Mouse (Mus musculus) embryonic facial prominence, embryonic 12.5 days (tissue): ENCODE results near the gene Slc16a10. TPM values are rescaled to one million over a fixed set of nuclear protein-coding genes. Genes with fewer than 3 reads are reported as not detected.
"Not testable (repeated sequence)": the region's sequence is repeated elsewhere in the genome, so short reads cannot be mapped to it uniquely, and the experiment has no call there.

ENCODE experiments used
- ATAC-seq: fragments of 200-750 bp; cut with Nextera tagmentation; 2 replicates; pipeline ENCODE4 v1.8.0; 2017; ENCODE audit not compliant: insufficient number of reproducible peaks, insufficient read depth, low FRiP score, low TSS enrichment
- H3K27ac ChIP-seq: fragments of 300-500 bp; sonication (generic); 2 replicates; pipeline ENCODE4 v1.5.1; 2016; ENCODE audit warnings: mild to moderate bottlenecking
- H3K27me3 ChIP-seq: fragments of 300-500 bp; sonication (generic); 2 replicates; pipeline ENCODE4 v1.6.1; 2016; ENCODE audit warnings: mild to moderate bottlenecking, moderate library complexity
- H3K36me3 ChIP-seq: fragments of 300-500 bp; sonication (generic); 2 replicates; pipeline ENCODE4 v1.6.1; 2016; ENCODE audit warnings: mild to moderate bottlenecking
- H3K4me1 ChIP-seq: fragments of 300-500 bp; sonication (generic); 2 replicates; pipeline ENCODE4 v1.6.1; 2016
- H3K4me2 ChIP-seq: fragments of 300-500 bp; sonication (generic); replicated peaks from 2 replicates; pipeline ENCODE4 v1.6.1; 2016; ENCODE audit warnings: mild to moderate bottlenecking, moderate library complexity
- H3K4me3 ChIP-seq: fragments of 300-500 bp; sonication (generic); 2 replicates; pipeline ENCODE4 v1.5.1; 2016; ENCODE audit warnings: mild to moderate bottlenecking
- H3K9ac ChIP-seq: fragments of 300-500 bp; sonication (generic); 2 replicates; pipeline ENCODE4 v1.6.1; 2016; ENCODE audit warnings: mild to moderate bottlenecking, moderate library complexity
- H3K9me3 ChIP-seq: fragments of 300-500 bp; sonication (generic); 2 replicates; pipeline ENCODE4 v1.6.1; 2016; ENCODE audit warnings: mild to moderate bottlenecking, moderate library complexity
- WGBS: fragments of 180-500 bp; shearing (Covaris S2); methylation state at CpG from one replicate; pipeline ENCODE4 v1.1.7; 2016; 5-methylcytosine and 5-hydroxymethylcytosine counted together
- polyA plus RNA-seq: library from polyadenylated mRNA; unstranded; fragments of >200 nt; fragmentation: Nextera tagmentation; extraction: Ambion mirVana; gene quantifications from 2 replicates; pipeline ENCODE4 v1.2.1, GENCODE M21; 2016

Gene Slc16a10
- polyA plus RNA-seq, 1 experiment from 2014 or later, result 6.5 TPM

- not testable (repeated sequence) for H3K27me3 ChIP-seq, ATAC-seq, H3K9ac ChIP-seq, H3K36me3 ChIP-seq, H3K4me2 ChIP-seq, H3K4me1 ChIP-seq, H3K9me3 ChIP-seq, H3K27ac ChIP-seq, H3K4me3 ChIP-seq
- WGBS, result 78% methylated on average over 4 of the region's 4 CpGs
Observed at GRCm38 (mm10) chr10:40008847-40009246, 133.2 kb downstream of the Slc16a10 start.

GRCm38 (mm10) chr10:40007953-40008352 is 134.1 kb downstream of the Slc16a10 start:
- Histone ChIP-seq H3K27me3 (no peaks in the 10 kb centered on the region), H3K4me1 (no peaks in the 10 kb centered on the region; the same call in 1 of the 2 replicates), H3K4me3 (no peak overlapping the region), H3K9me3 (no peaks in the 10 kb centered on the region), H3K9ac (no peak overlapping the region), H3K36me3 (no peaks in the 10 kb centered on the region), H3K4me2 (no peak overlapping the region), H3K27ac (no peak overlapping the region)
- WGBS, result 84% methylated on average over 4 of the region's 4 CpGs
- no peak for ATAC-seq

GRCm38 (mm10) chr10:40006963-40007362 is 135.1 kb downstream of the Slc16a10 start:
- Histone ChIP-seq H3K4me2 (no peak overlapping the region), H3K36me3 (no peaks in the 10 kb centered on the region), H3K9me3 (no peaks in the 10 kb centered on the region), H3K27ac (no peak overlapping the region), H3K4me1 (no peaks in the 10 kb centered on the region; the same call in 1 of the 2 replicates), H3K9ac (no peak overlapping the region), H3K27me3 (no peaks in the 10 kb centered on the region), H3K4me3 (no peak overlapping the region)
- ATAC-seq, result no peak
- WGBS, result 58% methylated on average over 10 of the region's 10 CpGs

- no peak for ATAC-seq
- H3K36me3 ChIP-seq, result no peaks in the 10 kb centered on the region
- H3K4me1 ChIP-seq, result no peaks in the 10 kb centered on the region; the same call in 1 of the 2 replicates
- no peak overlapping the region for H3K9ac ChIP-seq
- H3K4me2 ChIP-seq, result no peak overlapping the region
- no peak overlapping the region for H3K27ac ChIP-seq
- no peak overlapping the region for H3K4me3 ChIP-seq
- no peaks in the 10 kb centered on the region for H3K9me3 ChIP-seq
- WGBS, result 95% methylated on average over 2 of the region's 2 CpGs
- H3K27me3 ChIP-seq, result no peaks in the 10 kb centered on the region
Observed at GRCm38 (mm10) chr10:40000746-40001145, 141.3 kb downstream of the Slc16a10 start.

- Histone ChIP-seq H3K4me2 (no peak overlapping the region), H3K9ac (no peak overlapping the region), H3K4me1 (no peaks in the 10 kb centered on the region), H3K27ac (no peak overlapping the region), H3K4me3 (no peak overlapping the region), H3K9me3 (0 out of 2 replicates have a peak, but pooled peaks cover 3% of the 10 kb centered on the region), H3K27me3 (no peaks in the 10 kb centered on the region), H3K36me3 (no peaks in the 10 kb centered on the region)
- WGBS, result 50% methylated on average over 4 of the region's 4 CpGs
- no peak for ATAC-seq
Observed at GRCm38 (mm10) chr10:39991155-39991554, 150.9 kb downstream of the Slc16a10 start.

GRCm38 (mm10) chr10:39986466-39986865 is 155.6 kb downstream of the Slc16a10 start, which contains the start of gene Mfsd4b5:
Gene Mfsd4b5, minus strand, starts transcription at chr10:39986646.
- no peak within 1 kb of the TSS for H3K9ac ChIP-seq
- no peak within 1 kb of the TSS for H3K27ac ChIP-seq
- H3K36me3 ChIP-seq, result no peaks in the 10 kb centered on the region
- H3K9me3 ChIP-seq, result no peaks in the 10 kb centered on the region
- H3K4me3 ChIP-seq, result no peak within 1 kb of the TSS
- H3K27me3 ChIP-seq, result no peaks in the 10 kb centered on the region
- H3K4me1 ChIP-seq, result no peaks in the 10 kb centered on the region
- WGBS, result 83% methylated on average over 12 of the region's 12 CpGs
- no peak within 1 kb of the TSS for H3K4me2 ChIP-seq
- no peak for ATAC-seq

Other genes starting within 250 kb of the Slc16a10 start
- gene Mfsd4b4, start 243.0 kb downstream of the Slc16a10 start, polyA plus RNA-seq, result 6.1 and 6.8 TPM in 2 replicates
- gene Mfsd4b2, start 215.3 kb downstream of the Slc16a10 start, polyA plus RNA-seq, result 0.06 and 0.13 TPM in 2 replicates
- 0.28 and 0.52 TPM in 2 replicates for gene Mfsd4b3, start 182.1 kb downstream of the Slc16a10 start, polyA plus RNA-seq
- 0.06 TPM in 1 of 2 replicates, not detected in the other for gene Mfsd4b5, start 155.6 kb downstream of the Slc16a10 start, polyA plus RNA-seq
- 0.13 TPM in 1 of 2 replicates, not detected in the other for gene Mfsd4b1, start 117.0 kb downstream of the Slc16a10 start, polyA plus RNA-seq
- gene Rpf2, start 104.8 kb upstream of the Slc16a10 start, polyA plus RNA-seq, result 63.8 and 64.6 TPM in 2 replicates
- 137 and 145 TPM in 2 replicates for gene Gtf3c6, start 115.8 kb upstream of the Slc16a10 start, polyA plus RNA-seq
- 59.2 and 65.4 TPM in 2 replicates for gene Amd1, start 159.9 kb upstream of the Slc16a10 start, polyA plus RNA-seq
- gene Cdk19, start 197.3 kb upstream of the Slc16a10 start, polyA plus RNA-seq, result 15.0 and 15.8 TPM in 2 replicates